Mouse (Mus musculus): ENCODE data around the gene Cyth3. TPM values are rescaled to one million over a fixed set of nuclear protein-coding genes. Genes with fewer than 3 reads are reported as not detected.

Cyth3 gene
- polyA plus RNA-seq, 1 experiment: 23.9 TPM

- Histone ChIP-seq H3K36me3 (ENCODE audit: control insufficient read depth, insufficient read depth) (no peaks in the 10 kb centered on the region), H3K27me3 (ENCODE audit: control insufficient read depth, insufficient read depth, insufficient read length) (no peaks in the 10 kb centered on the region)
These were observed 52.3 kb downstream of the Cyth3 start for GRCm38 (mm10) chr5:143674576-143674975.

GRCm38 (mm10) chr5:143676218-143676985, 54.2 kb downstream of the Cyth3 start:
- Histone ChIP-seq H3K79me2 (ENCODE audit: control insufficient read depth, insufficient read depth) (peaks cover 89% of the 10 kb centered on the region), H3K79me3 (ENCODE audit: low read depth) (peaks cover 51% of the 10 kb centered on the region), H3K4me3 (ENCODE audit: insufficient read depth, poor library complexity, severe bottlenecking) (no peak overlapping the region), H3K27me3 (ENCODE audit: control insufficient read depth, insufficient read depth, insufficient read length) (no peaks in the 10 kb centered on the region), H3ac (ENCODE audit: control insufficient read depth, insufficient read length, low read depth) (no peak overlapping the region), H3K36me3 (ENCODE audit: control insufficient read depth, insufficient read depth) (no peaks in the 10 kb centered on the region)
- TF ChIP-seq FOSL1 (IDR thresholded peaks at IDR 0.05; ENCODE audit: insufficient read depth, low read length, poor library complexity, severe bottlenecking) (no peak), USF1 (IDR thresholded peaks at IDR 0.05; ENCODE audit: low read depth) (peak; percentile 3)

More at GRCm38 (mm10) chr5:143674576-143674975, 52.3 kb downstream of the Cyth3 start:
- no peak overlapping the region for H3ac ChIP-seq (ENCODE audit: control insufficient read depth, insufficient read length, low read depth)
- TF ChIP-seq CTCF (IDR thresholded peaks at IDR 0.05; ENCODE audit: control insufficient read depth, insufficient read depth, insufficient read length) (no peak), MAX (IDR thresholded peaks at IDR 0.05) (no peak), MYOG (IDR thresholded peaks at IDR 0.05; ENCODE audit: control insufficient read depth, extremely low read depth, insufficient read length) (no peak), FOSL1 (IDR thresholded peaks at IDR 0.05; ENCODE audit: insufficient read depth, low read length, poor library complexity, severe bottlenecking) (no peak), USF1 (IDR thresholded peaks at IDR 0.05; ENCODE audit: low read depth) (no peak), MYOD1 (IDR thresholded peaks at IDR 0.05; ENCODE audit: control insufficient read depth, insufficient read length, low read depth) (no peak), CEBPB (IDR thresholded peaks at IDR 0.05; ENCODE audit: low read depth) (no peak)
- peaks cover 89% of the 10 kb centered on the region for H3K79me2 ChIP-seq (ENCODE audit: control insufficient read depth, insufficient read depth)
- H3K79me3 ChIP-seq (ENCODE audit: low read depth): peaks cover 43% of the 10 kb centered on the region
- H3K4me3 ChIP-seq (ENCODE audit: insufficient read depth, poor library complexity, severe bottlenecking): no peak overlapping the region

GRCm38 (mm10) chr5:143677363-143677762, 55.1 kb downstream of the Cyth3 start:
- H3K36me3 ChIP-seq (ENCODE audit: control insufficient read depth, insufficient read depth): no peaks in the 10 kb centered on the region
- H3K4me3 ChIP-seq (ENCODE audit: insufficient read depth, poor library complexity, severe bottlenecking): no peak overlapping the region
- no peak overlapping the region for H3ac ChIP-seq (ENCODE audit: control insufficient read depth, insufficient read length, low read depth)
- TF ChIP-seq MYOD1 (IDR thresholded peaks at IDR 0.05; ENCODE audit: control insufficient read depth, insufficient read length, low read depth) (peak; percentile 68), CTCF (IDR thresholded peaks at IDR 0.05; ENCODE audit: control insufficient read depth, insufficient read depth, insufficient read length) (no peak)
- peaks cover 49% of the 10 kb centered on the region for H3K79me3 ChIP-seq (ENCODE audit: low read depth)
- H3K27me3 ChIP-seq (ENCODE audit: control insufficient read depth, insufficient read depth, insufficient read length): no peaks in the 10 kb centered on the region
- peaks cover 88% of the 10 kb centered on the region for H3K79me2 ChIP-seq (ENCODE audit: control insufficient read depth, insufficient read depth)

GRCm38 (mm10) chr5:143678634-143679271, 56.5 kb downstream of the Cyth3 start:
- no peak overlapping the region for H3ac ChIP-seq (ENCODE audit: control insufficient read depth, insufficient read length, low read depth)
- TF ChIP-seq CTCF (IDR thresholded peaks at IDR 0.05; ENCODE audit: control insufficient read depth, insufficient read depth, insufficient read length): no peak
- peak; percentile 42 for TF ChIP-seq MYOD1 (IDR thresholded peaks at IDR 0.05; ENCODE audit: control insufficient read depth, insufficient read length, low read depth)
- no peak for TF ChIP-seq USF1 (IDR thresholded peaks at IDR 0.05; ENCODE audit: low read depth)
- H3K79me2 ChIP-seq (ENCODE audit: control insufficient read depth, insufficient read depth): peaks cover 83% of the 10 kb centered on the region
- H3K4me3 ChIP-seq (ENCODE audit: insufficient read depth, poor library complexity, severe bottlenecking): no peak overlapping the region
- no peaks in the 10 kb centered on the region for H3K27me3 ChIP-seq (ENCODE audit: control insufficient read depth, insufficient read depth, insufficient read length)
- no peaks in the 10 kb centered on the region for H3K36me3 ChIP-seq (ENCODE audit: control insufficient read depth, insufficient read depth)
- peaks cover 39% of the 10 kb centered on the region for H3K79me3 ChIP-seq (ENCODE audit: low read depth)

GRCm38 (mm10) chr5:143679654-143680053, 57.4 kb downstream of the Cyth3 start:
- no peaks in the 10 kb centered on the region for H3K27me3 ChIP-seq (ENCODE audit: control insufficient read depth, insufficient read depth, insufficient read length)
- no peak overlapping the region for H3K4me3 ChIP-seq (ENCODE audit: insufficient read depth, poor library complexity, severe bottlenecking)
- no peak overlapping the region for H3ac ChIP-seq (ENCODE audit: control insufficient read depth, insufficient read length, low read depth)

GRCm38 (mm10) chr5:143683696-143684095, 61.4 kb downstream of the Cyth3 start:
- no peaks in the 10 kb centered on the region for H3K27me3 ChIP-seq (ENCODE audit: control insufficient read depth, insufficient read depth, insufficient read length)
- no peak for TF ChIP-seq MYOG (IDR thresholded peaks at IDR 0.05; ENCODE audit: control insufficient read depth, extremely low read depth, insufficient read length)
- TF ChIP-seq MYOD1 (IDR thresholded peaks at IDR 0.05; ENCODE audit: control insufficient read depth, insufficient read length, low read depth): no peak
- TF ChIP-seq FOSL1 (IDR thresholded peaks at IDR 0.05; ENCODE audit: insufficient read depth, low read length, poor library complexity, severe bottlenecking): no peak
- TF ChIP-seq MAX (IDR thresholded peaks at IDR 0.05): no peak
- no peak for TF ChIP-seq USF1 (IDR thresholded peaks at IDR 0.05; ENCODE audit: low read depth)
- no peak for TF ChIP-seq CTCF (IDR thresholded peaks at IDR 0.05; ENCODE audit: control insufficient read depth, insufficient read depth, insufficient read length)
- TF ChIP-seq CEBPB (IDR thresholded peaks at IDR 0.05; ENCODE audit: low read depth): no peak
- peaks cover 27% of the 10 kb centered on the region for H3K36me3 ChIP-seq (ENCODE audit: control insufficient read depth, insufficient read depth)
- peaks cover 21% of the 10 kb centered on the region for H3K79me3 ChIP-seq (ENCODE audit: low read depth)
- no peak overlapping the region for H3ac ChIP-seq (ENCODE audit: control insufficient read depth, insufficient read length, low read depth)
- H3K4me3 ChIP-seq (ENCODE audit: insufficient read depth, poor library complexity, severe bottlenecking): no peak overlapping the region
- H3K79me2 ChIP-seq (ENCODE audit: control insufficient read depth, insufficient read depth): peaks cover 44% of the 10 kb centered on the region

More at GRCm38 (mm10) chr5:143679654-143680053, 57.4 kb downstream of the Cyth3 start:
- Histone ChIP-seq H3K79me3 (ENCODE audit: low read depth) (peaks cover 36% of the 10 kb centered on the region), H3K36me3 (ENCODE audit: control insufficient read depth, insufficient read depth) (no peaks in the 10 kb centered on the region), H3K79me2 (ENCODE audit: control insufficient read depth, insufficient read depth) (peaks cover 78% of the 10 kb centered on the region)
- TF ChIP-seq FOSL1 (IDR thresholded peaks at IDR 0.05; ENCODE audit: insufficient read depth, low read length, poor library complexity, severe bottlenecking) (no peak), MYOD1 (IDR thresholded peaks at IDR 0.05; ENCODE audit: control insufficient read depth, insufficient read length, low read depth) (no peak), USF1 (IDR thresholded peaks at IDR 0.05; ENCODE audit: low read depth) (no peak), MYOG (IDR thresholded peaks at IDR 0.05; ENCODE audit: control insufficient read depth, extremely low read depth, insufficient read length) (no peak), CEBPB (IDR thresholded peaks at IDR 0.05; ENCODE audit: low read depth) (no peak), CTCF (IDR thresholded peaks at IDR 0.05; ENCODE audit: control insufficient read depth, insufficient read depth, insufficient read length) (no peak), MAX (IDR thresholded peaks at IDR 0.05) (no peak)
